In the genomic region with DNA sequence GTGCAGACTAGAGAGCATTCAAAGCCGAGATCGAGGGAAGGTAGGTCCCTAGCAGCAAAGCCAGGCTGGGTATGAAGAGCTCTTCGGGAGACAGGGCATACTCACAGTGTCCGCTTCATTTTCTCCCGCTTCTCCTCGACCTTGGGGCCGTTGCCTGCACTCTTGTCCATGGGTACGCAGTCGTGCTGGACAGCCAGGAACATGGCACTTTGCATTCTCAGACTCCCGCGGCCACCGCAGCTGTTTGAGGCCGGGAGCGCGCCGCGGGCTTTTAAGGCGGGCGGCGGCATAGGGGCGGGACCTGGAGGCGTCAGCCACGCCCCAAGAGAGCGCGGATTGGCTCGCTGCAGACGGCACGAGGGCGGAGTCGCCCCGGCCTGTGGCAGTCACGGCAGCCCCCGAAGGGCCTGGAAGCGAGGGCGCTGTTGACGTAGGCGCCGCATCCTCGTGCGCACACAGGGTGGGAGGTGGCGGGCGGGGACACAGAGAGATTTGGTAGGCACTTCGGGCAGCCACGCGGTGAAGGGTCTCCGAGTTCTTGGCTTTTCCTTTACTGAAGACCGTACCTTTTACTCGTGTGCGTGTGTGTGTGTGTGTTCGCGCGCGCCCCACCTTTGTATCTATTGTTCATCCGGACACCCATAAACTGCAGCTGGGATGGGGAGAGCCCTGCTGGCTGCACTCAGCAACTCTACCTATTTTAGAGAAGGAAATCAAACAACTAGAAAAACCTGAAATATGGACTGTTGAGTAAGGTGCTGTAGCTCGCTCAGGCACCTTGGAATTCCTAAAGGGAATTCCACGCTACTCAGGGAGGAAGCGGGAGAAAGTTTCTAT, we compare ENCODE assay signal across 8 mouse cellular contexts. TPM values are rescaled to one million over a fixed set of nuclear protein-coding genes. Genes with fewer than 3 reads are reported as not detected.
A peak's percentile ranks its signal among the peaks of the same experiment; 100 is the strongest.
DNase-seq lines count a peak whose midpoint lies in the region; ATAC-seq and TF ChIP-seq lines count a peak whose summit lies in the region.

TSS of gene Rgs2 (minus strand) at position 258 of the 837 bp plus-strand sequence.

- H3K4me2 ChIP-seq in heart, embryonic 12.5 days, result peak within 1 kb of the TSS; percentile 98
- peak within 1 kb of the TSS; percentile 76 for H3K4me2 ChIP-seq in kidney, postnatal 0 days (ENCODE audit: low read length)
- H3K4me2 ChIP-seq in liver, embryonic 11.5 days, result peak within 1 kb of the TSS; percentile 93
- peak within 1 kb of the TSS; percentile 73 for H3K4me2 ChIP-seq in stomach, embryonic 14.5 days (replicated peaks; ENCODE audit: low read depth, low read length)

- ATAC-seq in erythroblast, adult 5-6 weeks (replicated peaks; ENCODE audit: low FRiP score, poor library complexity, severe bottlenecking), result peak; percentile 99
- ATAC-seq in heart, embryonic 12.5 days (ENCODE audit: insufficient number of reproducible peaks, low FRiP score), result peak; percentile 99
- peak; percentile 100 for ATAC-seq in kidney, postnatal 0 days (replicated peaks; ENCODE audit: low FRiP score, low read depth)
- peak; percentile 99 for ATAC-seq in liver, embryonic 11.5 days (replicated peaks; ENCODE audit: low FRiP score)
- peak; percentile 99 for ATAC-seq in stomach, embryonic 14.5 days (ENCODE audit: insufficient number of reproducible peaks, insufficient read depth, low FRiP score, low read depth)

- TF ChIP-seq CTCF in kidney, postnatal 0 days (IDR thresholded peaks at IDR 0.05; ENCODE audit: low read depth), result peak; percentile 8; the same call in 1 of the 2 replicates

- peak within 1 kb of the TSS; percentile 71 for H3K4me3 ChIP-seq in heart, embryonic 12.5 days
- peak within 1 kb of the TSS; percentile 58 for H3K4me3 ChIP-seq in kidney, postnatal 0 days (replicated peaks; ENCODE audit: low read depth, low read length)
- peak within 1 kb of the TSS; percentile 62 for H3K4me3 ChIP-seq in liver, embryonic 11.5 days (ENCODE audit: low read depth, low read length)
- H3K4me3 ChIP-seq in stomach, embryonic 14.5 days (ENCODE audit: low read depth, low read length), result peak within 1 kb of the TSS; percentile 63

- peaks cover 5% of the 10 kb centered on the region; the same call in 1 of the 2 replicates for H3K36me3 ChIP-seq in heart, embryonic 12.5 days
- H3K36me3 ChIP-seq in kidney, postnatal 0 days (ENCODE audit: insufficient read depth, low read length), result no peaks in the 10 kb centered on the region
- no peaks in the 10 kb centered on the region for H3K36me3 ChIP-seq in liver, embryonic 11.5 days (ENCODE audit: control insufficient read depth, insufficient read depth, low read length)
- peaks cover 3% of the 10 kb centered on the region; the same call in 1 of the 2 replicates for H3K36me3 ChIP-seq in stomach, embryonic 14.5 days (ENCODE audit: control insufficient read depth, insufficient read depth, low read length)

- H3K9ac ChIP-seq in heart, embryonic 12.5 days, result peak within 1 kb of the TSS; percentile 77
- H3K9ac ChIP-seq in kidney, postnatal 0 days (ENCODE audit: low read depth, low read length), result peak within 1 kb of the TSS; percentile 60
- peak within 1 kb of the TSS; percentile 77 for H3K9ac ChIP-seq in liver, embryonic 11.5 days (ENCODE audit: low read depth, low read length)
- peak within 1 kb of the TSS; percentile 48 for H3K9ac ChIP-seq in stomach, embryonic 14.5 days (replicated peaks; ENCODE audit: low read depth, low read length)

- H3K27ac ChIP-seq in heart, embryonic 12.5 days (ENCODE audit: poor library complexity, severe bottlenecking), result peak within 1 kb of the TSS; percentile 40
- H3K27ac ChIP-seq in kidney, postnatal 0 days, result peak within 1 kb of the TSS; percentile 63
- H3K27ac ChIP-seq in liver, embryonic 11.5 days (ENCODE audit: low read depth, low read length), result no peak within 1 kb of the TSS
- 0 out of 2 replicates have a peak within 1 kb of the TSS, but pooled peaks have one; percentile 63 for H3K27ac ChIP-seq in stomach, embryonic 14.5 days (ENCODE audit: low read length)

- WGBS in heart, embryonic 12.5 days, result under 1% methylated on average over 57 of the region's 57 CpGs
- WGBS in kidney, postnatal 0 days, result under 1% methylated on average over 57 of the region's 57 CpGs
- WGBS in liver, embryonic 11.5 days, result under 1% methylated on average over 57 of the region's 57 CpGs
- under 1% methylated on average over 57 of the region's 57 CpGs for WGBS in stomach, embryonic 14.5 days

- peak; percentile 98 for DNase-seq in A20 (ENCODE audit: low read depth, low spot score)
- DNase-seq in brain, adult 2 months (ENCODE audit: low read depth, low spot score), result peak; percentile 98
- DNase-seq in kidney, postnatal 0 days (ENCODE audit: low spot score), result peak; percentile 93
- peak; percentile 95 for DNase-seq in liver, embryonic 11.5 days (ENCODE audit: low spot score)
- DNase-seq in naive thymus-derived CD4-positive, alpha-beta T cell, adult 2 months (ENCODE audit: low read depth), result peak; percentile 98

- H3K27me3 ChIP-seq in heart, embryonic 12.5 days (replicated peaks), result no peaks in the 10 kb centered on the region
- no peaks in the 10 kb centered on the region for H3K27me3 ChIP-seq in kidney, postnatal 0 days (ENCODE audit: insufficient read depth, low read length)
- no peaks in the 10 kb centered on the region for H3K27me3 ChIP-seq in liver, embryonic 11.5 days (replicated peaks; ENCODE audit: control insufficient read depth, insufficient read depth, low read length)
- H3K27me3 ChIP-seq in stomach, embryonic 14.5 days (ENCODE audit: control insufficient read depth, insufficient read depth, low read length), result no peaks in the 10 kb centered on the region

- no peaks in the 10 kb centered on the region for H3K9me3 ChIP-seq in heart, embryonic 12.5 days (replicated peaks)
- H3K9me3 ChIP-seq in kidney, postnatal 0 days (replicated peaks; ENCODE audit: low read length), result no peaks in the 10 kb centered on the region
- H3K9me3 ChIP-seq in liver, embryonic 11.5 days (ENCODE audit: control insufficient read depth, low read length), result no peaks in the 10 kb centered on the region
- no peaks in the 10 kb centered on the region for H3K9me3 ChIP-seq in stomach, embryonic 14.5 days (ENCODE audit: control insufficient read depth, low read depth, low read length)

- H3K4me1 ChIP-seq in heart, embryonic 12.5 days (replicated peaks), result peaks cover 7% of the 10 kb centered on the region; the same call in 1 of the 2 replicates
- H3K4me1 ChIP-seq in kidney, postnatal 0 days (replicated peaks; ENCODE audit: insufficient read depth, low read length), result no peaks in the 10 kb centered on the region
- peaks cover 4% of the 10 kb centered on the region for H3K4me1 ChIP-seq in liver, embryonic 11.5 days (replicated peaks; ENCODE audit: control insufficient read depth, insufficient read depth, low read length)
- H3K4me1 ChIP-seq in stomach, embryonic 14.5 days (ENCODE audit: control insufficient read depth, insufficient read depth, low read length), result no peaks in the 10 kb centered on the region

RNA-seq across cellular contexts. Expression of gene Rgs2, which starts in this region (rescaled TPM):
- 48.0 and 60.0 TPM in 2 replicates for total RNA-seq in erythroblast, adult 5-6 weeks (2015; ENCODE audit: low replicate concordance)
- 26.3 and 40.9 TPM in 2 replicates for total RNA-seq in erythroblast, adult 5-6 weeks (2017; ENCODE audit: low replicate concordance)
- 16.1 and 17.4 TPM in 2 replicates for polyA plus RNA-seq in heart, embryonic 12.5 days (2016; fragmentation: Nextera tagmentation; extraction: Ambion mirVana)
- polyA plus RNA-seq in kidney, postnatal 0 days (2015; fragmentation: Nextera tagmentation; extraction: Ambion mirVana), result 37.4 and 40.6 TPM in 2 replicates
- 12.5 and 16.7 TPM in 2 replicates for polyA plus RNA-seq in liver, embryonic 11.5 days (2014; fragmentation: Nextera tagmentation; extraction: Ambion mirVana)
- 66.5 and 67.3 TPM in 2 replicates for polyA plus RNA-seq in stomach, embryonic 14.5 days (2014; fragmentation: Nextera tagmentation; extraction: Ambion mirVana)
